Mouse (Mus musculus) T-cell, adult 2 months (primary cell): Measurements from ENCODE around the gene Sez6l2.

Source experiments
- DNase-seq: peaks from one replicate; pipeline ENCODE4 v3.0.0; 2022; ENCODE audit warnings: low spot score

Gene Sez6l2

DNA sequence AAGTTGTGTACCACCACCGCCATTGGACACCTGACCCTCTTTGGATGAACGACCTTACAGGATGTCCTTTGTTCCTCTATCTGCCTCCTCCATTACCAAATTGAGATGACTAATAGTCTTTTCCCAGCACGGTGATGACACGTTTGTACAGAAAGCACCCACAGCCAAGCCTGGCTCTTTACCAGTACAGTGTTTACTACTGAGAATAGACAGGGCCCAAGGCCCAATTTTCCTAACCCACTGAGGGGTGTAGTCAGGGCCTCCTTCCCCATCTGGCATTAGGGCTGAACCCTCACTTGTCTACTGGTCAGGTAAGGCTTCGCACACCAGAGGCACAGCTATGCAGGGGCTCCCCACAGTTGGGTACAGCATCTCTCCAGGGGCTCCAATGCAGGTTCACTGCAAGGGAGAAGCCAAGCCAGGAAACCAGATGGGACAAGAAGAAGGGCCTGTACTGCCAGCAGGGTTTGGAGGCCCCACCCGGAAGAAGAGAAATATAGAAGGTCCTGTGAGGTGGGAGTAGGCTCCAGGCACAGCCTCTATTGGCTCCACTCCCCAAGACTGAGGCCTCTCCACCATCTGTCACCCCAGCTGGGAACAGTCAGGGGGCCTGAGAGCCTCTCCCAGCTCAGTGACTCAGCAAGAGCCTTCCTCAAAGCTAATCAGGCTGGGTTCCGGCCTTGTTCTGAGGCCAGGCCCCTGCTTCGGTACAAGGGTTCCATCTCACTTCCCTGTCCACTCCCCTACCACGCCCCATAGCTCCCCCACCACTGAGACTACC lies 58.1 kb downstream of the Sez6l2 start:
- DNase-seq, result no peak

DNA sequence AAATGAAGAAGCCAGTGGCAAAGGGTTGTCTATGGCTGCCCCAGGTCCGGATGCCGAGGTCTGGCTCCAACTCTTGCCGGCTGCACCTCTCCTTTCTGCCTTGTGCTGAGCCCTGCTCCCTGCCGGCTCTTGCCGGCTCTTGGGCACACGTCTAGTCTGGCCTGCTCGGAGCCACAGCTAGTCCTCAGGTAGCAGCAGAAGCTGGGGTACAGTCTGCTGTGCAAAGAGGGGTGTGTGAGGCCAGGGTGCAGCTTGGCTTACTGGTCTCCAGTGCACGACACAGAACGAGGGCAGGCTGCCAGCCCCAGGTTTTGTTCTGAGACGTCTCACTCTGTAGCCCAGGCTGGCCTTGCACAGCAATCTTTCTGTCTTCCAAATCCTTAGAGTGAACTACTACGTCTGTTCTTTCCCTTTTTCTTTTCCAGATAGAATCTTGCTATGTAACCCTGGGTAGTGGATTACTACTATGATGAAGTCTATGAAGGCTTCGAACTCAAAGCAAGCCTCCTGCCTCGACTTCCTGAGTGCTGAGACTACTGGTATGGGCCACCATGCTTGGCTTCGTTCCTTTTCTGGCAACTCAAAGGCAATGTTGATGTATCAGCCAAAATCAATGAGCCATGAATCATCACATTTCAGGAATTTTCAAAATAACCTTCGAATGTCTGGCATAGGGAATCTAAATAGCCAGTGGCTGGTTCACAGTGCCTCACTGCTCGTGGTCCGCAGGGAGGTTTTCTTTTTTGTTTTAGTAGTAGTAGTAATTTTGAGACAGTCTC lies 59.1 kb downstream of the Sez6l2 start:
- no peak for DNase-seq

DNA sequence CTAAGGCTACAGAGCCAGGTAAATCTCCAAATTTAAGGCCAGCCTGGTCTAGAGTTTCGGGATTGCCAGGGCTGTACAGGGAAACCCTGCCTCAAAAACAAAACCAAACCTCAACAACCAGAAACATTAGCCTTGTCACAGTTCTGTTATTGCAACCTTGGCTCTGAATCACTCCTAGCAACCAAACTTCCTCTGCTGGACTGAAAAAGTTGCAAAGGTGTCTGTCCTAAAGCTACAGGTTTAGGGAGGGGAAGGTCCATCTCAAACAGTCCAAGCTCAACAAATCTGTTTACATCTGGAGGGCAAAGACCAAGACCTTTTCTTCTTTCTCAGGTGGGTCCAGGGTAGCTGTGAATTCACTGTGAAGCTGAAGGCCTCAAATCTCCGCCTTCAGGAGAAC lies 60.7 kb downstream of the Sez6l2 start:
- no peak for DNase-seq

DNA sequence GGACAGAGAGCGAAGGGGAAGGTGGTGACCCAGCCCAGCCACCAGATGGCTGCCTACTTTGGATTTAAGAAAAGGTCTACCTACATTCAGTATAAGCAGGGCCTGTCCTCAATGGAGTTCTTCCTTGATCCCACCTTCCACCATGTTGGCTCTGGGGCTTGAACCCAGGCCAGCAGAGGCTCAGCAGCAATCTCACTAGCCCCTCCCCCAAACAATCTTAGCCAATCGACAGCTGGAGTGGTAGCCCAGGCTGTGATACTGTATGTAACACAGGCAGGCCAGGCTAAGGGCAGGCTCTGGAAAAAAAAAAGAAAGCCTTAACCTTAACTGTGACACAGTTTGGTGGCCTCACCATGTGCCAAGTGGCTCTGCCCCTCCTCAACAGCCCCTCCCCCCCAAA lies 61.4 kb downstream of the Sez6l2 start:
- DNase-seq, result no peak

DNA sequence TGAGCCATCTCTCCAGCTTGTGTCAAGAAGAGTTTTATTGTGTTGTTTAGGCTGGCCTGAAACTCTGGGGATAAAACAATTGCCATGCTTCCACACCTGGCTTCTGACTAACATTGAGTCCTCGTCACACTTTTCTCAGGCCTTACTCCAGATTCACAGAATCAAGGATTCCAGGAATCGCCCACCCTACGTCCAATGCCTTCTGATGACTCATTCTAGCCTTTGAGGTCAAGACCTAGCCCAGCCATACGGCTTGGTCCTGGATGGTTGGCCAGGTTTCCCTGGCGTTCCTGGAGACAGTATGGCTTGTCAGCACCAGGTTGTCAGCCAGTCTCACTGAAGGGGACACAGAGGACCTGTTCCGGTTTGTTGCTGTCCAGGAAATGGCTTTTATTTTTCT lies 62.0 kb downstream of the Sez6l2 start:
- no peak for DNase-seq

DNA sequence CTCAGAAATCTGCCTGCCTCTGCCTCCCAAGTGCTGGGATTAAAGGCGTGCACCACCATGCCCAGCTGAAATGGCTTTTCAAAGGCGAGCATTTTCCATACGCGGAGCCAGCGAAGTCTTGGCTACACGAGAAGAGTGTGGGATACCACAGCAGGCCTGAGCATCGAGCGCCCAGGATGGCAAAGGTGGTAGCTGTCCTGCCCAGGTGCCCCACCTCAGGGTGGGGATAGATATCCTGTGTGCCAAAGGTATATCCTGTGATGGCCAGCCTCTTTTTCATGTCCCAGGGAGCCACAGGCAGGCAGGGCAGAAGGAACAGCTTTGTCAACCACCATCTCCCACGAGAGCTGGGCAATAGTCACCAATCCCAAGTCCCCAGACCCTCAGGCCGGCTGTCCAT lies 62.5 kb downstream of the Sez6l2 start:
- no peak for DNase-seq

DNA sequence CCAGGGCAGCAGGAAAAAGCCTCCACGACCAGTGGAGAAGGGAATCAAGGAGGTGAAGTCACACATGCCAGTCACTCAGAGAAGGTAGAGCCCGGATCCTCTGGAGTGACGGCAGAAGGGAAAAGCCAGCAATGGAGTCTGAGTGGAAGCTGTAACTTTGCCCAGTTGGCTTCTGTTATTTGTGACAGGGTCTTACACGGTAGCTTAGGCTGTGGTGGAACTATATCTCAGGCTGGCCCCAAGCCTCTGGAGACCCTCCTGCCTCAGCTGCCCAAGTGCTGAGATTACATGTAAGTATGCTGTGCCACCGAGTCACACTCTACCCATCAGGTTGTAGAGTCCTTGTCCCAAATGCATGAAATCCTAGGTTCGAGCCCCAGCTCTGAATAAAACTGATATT lies 63.0 kb downstream of the Sez6l2 start:
- no peak for DNase-seq

DNA sequence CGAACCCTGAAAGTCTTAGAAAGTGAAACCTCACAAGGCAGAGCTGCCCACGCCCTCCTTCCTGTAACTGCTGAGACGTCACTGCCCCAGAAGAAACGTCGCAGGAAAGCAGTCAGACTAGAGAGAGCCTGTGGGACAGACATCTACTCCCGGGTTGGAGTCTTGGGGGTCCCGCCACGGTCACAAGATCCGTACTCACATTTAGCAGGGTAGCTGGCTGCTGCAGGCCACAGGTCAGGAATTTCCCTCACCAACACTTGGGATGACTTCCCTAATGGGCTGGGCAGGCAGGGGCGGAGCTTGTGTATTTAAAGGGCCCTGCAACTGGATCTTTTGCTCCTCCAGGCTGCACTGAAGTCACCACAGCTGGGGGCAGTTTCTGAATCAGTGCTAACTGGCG lies 64.0 kb downstream of the Sez6l2 start, which contains the start of gene Mvp:
TSS of gene Mvp (minus strand) at position 302 of the 400 bp plus-strand sequence.
- peak; percentile 76 for DNase-seq

DNA sequence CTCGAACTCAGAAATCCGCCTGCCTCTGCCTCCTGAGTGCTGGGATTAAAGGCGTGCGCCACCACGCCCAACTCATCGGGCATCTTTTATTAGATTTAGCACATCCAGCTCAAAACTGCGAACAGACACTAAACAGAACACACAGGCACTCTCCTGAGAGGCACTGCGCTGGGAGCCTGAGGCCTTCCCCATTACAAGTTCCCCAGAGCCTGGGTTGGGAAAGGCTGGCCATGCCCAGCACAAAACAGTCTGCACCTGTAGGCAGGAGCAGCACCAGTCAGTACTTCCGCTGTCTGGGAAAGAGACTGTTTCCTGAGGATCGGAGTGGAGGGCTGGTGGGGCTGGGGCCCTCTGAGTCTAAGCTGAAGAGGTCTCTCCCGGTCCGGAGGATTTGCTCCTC lies 64.6 kb downstream of the Sez6l2 start:
- DNase-seq, result no peak

DNA sequence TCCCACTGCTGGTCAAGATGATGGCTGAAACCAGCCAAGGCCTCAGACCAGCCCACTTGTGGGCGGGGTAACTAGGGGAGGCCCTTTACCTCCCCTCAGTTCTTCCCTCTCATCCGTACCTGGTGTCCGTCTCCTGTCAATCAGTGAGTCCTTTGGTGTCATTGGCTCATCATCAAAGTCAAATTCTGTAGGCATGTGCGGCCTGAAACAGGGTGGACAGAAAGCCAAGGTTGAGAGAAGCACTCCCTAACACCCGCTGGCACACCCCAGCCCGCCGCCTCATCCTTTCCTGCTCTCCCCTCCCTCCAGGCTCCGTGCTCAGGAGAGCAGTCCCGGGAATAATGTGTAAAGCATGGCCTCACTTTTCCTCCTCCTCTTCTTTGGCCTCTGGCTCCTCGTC lies 65.7 kb downstream of the Sez6l2 start:
- no peak for DNase-seq

DNA sequence TGATC lies 65.9 kb downstream of the Sez6l2 start, which contains the start of gene Pagr1b:
TSS of gene Pagr1b (minus strand) at position 4 of the 5 bp plus-strand sequence.
- DNase-seq, result no peak

DNA sequence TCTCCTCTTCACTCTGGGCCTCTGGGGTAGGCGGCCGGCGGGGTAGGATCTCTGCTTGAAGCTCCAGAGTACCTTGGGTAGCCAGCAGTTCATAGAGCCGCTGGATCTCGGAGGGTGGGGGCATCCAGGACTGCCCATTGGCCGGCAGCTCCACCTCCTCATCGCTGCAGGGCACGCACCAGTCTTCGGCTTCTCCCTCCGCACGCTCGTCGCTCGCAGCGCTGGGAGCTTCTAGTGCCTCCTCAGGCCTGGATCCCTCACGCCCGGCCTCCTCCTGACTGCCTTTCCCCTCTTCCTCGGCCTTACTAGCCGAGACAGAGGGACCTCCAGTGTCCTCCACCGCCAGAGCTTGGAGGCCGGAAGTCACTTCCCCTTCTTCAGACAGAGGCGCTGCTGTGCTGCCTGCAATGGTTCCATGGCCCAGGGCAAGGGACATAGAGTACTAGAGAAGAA lies 66.1 kb downstream of the Sez6l2 start:
- DNase-seq, result no peak

DNA sequence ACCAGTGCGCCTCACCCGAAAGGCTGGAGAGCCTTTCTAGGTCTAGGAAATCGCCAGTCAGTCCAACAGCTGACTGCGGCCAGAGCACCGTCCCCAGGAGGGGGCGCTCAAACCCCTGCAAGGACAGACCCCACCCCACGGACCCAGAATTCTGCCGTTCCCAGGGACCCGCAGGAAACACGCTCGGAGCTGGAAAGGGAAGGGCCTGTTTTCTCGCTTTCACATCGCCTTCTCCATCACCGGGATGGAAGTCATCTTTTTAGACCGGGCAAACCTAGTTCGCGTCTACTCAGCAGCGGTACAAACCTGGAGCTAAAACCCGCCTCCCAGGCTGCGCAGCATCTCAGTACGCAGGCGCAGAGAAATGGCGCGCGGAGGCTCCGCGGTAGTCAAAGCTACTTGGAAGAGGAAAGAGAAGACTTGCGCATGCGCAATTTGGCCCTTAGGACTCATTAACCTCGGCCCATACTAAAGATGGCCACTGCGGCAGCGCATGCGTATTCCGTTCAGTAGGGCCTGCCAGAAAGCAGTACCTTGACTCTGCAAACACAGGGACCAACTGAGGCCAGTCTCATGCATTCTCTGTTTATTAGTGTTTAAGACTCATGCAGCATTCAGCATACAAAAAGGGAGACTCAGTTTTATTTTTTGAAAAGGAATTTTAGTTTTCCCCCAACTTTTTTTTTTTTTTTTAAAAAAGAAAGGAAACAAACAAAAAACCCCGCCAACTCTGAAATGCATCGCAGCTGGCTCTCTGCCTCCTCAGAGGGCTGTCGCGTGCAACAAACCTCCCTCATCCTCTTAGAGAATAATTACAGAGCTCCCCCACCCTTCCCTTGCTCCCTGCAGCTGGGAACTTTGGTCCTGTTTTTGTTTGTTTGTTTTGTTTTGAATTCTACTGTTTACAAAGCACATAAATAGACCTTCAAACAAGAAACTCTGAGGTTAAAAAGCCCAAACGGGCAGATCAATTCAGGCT lies 66.9 kb downstream of the Sez6l2 start, which contains the start of gene Pagr1a:
TSS of gene Pagr1a (minus strand) at position 382 of the 979 bp plus-strand sequence.
- DNase-seq, result peak; percentile 97

DNA sequence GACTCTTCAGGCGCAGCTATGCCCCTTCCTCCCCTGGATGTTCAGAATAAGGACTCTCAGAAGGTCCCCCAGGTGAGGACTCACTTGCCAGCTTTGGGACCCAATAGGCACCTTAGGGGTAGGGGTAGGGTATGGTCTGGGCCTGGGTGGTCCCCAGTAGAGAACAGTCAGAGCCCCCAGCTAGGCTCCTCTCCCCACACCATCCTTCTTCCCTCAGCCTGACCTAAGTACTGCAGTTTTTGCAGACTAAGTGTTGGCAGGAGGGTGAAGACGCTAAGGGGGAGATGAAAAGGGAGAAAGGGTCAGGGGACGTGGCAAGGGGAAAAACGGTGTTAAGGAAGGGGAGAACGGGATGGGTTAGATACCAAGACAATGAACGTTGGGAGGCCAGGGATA lies 67.6 kb downstream of the Sez6l2 start:
- DNase-seq, result no peak

DNA sequence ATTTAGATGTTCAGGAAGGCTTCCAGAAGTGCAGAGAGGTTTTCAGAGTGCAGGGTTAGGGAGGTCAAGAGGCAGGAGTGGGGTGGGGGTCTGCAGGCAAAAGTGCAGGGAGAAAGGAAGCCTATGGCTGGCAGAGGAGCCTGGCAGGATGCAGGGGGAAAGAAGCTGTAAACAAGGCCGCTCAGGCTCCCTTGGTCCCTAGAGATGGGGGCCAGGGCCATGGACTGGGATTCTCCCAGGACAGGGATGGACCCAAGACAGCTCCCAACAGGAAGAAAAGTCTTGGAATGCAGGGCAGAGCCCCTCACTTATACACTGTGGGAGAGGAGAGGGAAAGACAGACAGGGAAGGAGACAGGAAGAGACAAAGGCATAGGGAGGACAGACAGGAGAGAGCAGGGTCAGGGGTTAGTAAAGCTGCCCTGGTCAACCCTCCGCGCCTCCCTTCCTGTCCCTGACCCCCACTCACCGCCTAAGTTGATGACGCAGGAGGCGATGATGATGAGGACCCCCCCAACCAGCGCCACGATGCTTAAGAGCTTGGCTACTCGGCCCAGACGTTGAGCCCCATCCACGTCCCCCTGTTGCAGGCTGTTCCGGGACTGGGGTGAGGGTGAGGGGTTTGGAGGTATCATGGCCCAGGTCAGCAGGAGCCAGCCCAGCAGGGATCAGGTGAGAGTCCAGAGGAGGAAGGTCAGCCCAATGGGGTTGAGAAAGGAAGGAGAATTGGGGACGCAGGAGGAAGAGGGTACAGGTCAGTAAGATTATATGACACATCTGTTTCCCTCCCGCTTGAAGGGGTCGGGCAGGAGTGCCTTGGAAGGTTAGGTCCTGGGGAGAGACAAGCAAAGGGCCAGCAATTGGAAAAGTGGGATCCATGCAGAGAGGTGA lies 68.3 kb downstream of the Sez6l2 start:
- no peak for DNase-seq

DNA sequence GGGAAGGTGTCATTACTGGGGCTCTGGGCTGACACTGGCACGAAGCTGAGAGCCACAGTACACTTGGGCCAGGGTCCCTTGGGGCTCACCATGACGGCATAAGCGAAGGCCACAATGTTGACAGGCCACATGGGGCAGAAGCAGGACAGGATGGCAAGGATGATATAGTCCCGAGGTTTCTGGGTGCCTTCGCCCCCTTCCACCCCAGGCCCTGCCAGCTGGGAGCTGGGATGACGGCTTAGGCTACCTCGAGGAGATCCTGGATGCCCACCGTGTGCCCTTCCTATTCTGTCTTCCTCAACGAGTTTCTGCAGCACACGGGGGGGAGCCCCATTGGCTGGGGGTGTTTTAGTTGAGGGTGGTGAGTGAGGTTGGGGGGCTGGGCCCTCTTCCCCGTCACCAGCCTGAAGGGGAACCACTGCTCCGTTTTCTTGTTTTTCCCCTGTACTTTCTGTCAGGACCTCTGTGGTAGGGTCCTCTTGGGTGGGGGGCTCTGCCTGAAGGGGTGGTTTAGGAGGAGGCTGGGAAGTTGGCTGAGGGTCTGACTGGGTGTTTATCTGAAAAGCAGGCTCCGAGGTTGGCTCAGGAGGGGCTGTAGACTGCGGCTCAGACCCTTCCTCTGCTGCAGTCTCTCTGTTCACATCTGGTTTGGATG lies 69.1 kb downstream of the Sez6l2 start:
- DNase-seq, result no peak

DNA sequence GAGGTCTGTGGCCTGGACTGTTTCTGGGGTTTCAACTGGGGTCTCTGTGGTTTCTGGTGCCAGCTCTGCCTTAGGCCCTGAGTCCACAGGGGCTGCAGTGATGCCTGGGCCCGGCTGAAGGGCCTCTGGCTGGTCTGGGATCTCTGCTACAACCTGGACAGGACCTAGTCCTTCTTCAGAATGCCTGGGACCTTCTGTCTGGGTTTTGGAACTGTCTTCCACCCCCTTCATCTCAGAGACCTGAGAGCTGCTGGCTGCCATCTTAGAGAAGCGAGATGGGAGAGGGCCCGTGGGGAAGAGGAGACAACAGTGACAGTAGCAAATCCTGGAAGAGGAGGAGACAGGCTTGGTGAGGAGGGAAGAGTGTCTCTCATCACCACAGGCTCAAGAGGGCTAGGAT lies 69.7 kb downstream of the Sez6l2 start:
- DNase-seq, result no peak
